Mouse (Mus musculus) heart, embryonic 10.5 days (tissue): ENCODE measurements around the gene Fam151b. TPM values are rescaled to one million over a fixed set of nuclear protein-coding genes. Genes with fewer than 3 reads are reported as not detected.

Experiments used
- polyA plus RNA-seq: library from polyadenylated mRNA; unstranded; fragments of >200 nt; fragmentation: Nextera tagmentation; extraction: Ambion mirVana; gene quantifications from 2 replicates; pipeline ENCODE4 v1.2.1, GENCODE M21; 2016

The Fam151b gene
- polyA plus RNA-seq, 1 experiment from 2014 or later = not detected

Other genes starting within 250 kb of the Fam151b start
- gene Gm20379, start 178.0 kb downstream of the Fam151b start, polyA plus RNA-seq = 0.74 and 0.79 TPM in 2 replicates
- 15.7 and 20.4 TPM in 2 replicates for gene Dhfr, start 129.3 kb downstream of the Fam151b start, polyA plus RNA-seq
- gene Msh3, start 129.0 kb downstream of the Fam151b start, polyA plus RNA-seq = 19.7 and 23.6 TPM in 2 replicates
- 0.09 and 0.10 TPM in 2 replicates for gene Ankrd34b, start 58.1 kb downstream of the Fam151b start, polyA plus RNA-seq
- 10.0 and 10.1 TPM in 2 replicates for gene Zfyve16, start 46.9 kb upstream of the Fam151b start, polyA plus RNA-seq
- gene Spz1, start 92.2 kb upstream of the Fam151b start, polyA plus RNA-seq = not detected in 2 replicates
- gene Serinc5, start 127.1 kb upstream of the Fam151b start, polyA plus RNA-seq = 14.7 and 15.4 TPM in 2 replicates